Mouse (Mus musculus): ENCODE measurements around the gene Hsd17b11.

DNA sequence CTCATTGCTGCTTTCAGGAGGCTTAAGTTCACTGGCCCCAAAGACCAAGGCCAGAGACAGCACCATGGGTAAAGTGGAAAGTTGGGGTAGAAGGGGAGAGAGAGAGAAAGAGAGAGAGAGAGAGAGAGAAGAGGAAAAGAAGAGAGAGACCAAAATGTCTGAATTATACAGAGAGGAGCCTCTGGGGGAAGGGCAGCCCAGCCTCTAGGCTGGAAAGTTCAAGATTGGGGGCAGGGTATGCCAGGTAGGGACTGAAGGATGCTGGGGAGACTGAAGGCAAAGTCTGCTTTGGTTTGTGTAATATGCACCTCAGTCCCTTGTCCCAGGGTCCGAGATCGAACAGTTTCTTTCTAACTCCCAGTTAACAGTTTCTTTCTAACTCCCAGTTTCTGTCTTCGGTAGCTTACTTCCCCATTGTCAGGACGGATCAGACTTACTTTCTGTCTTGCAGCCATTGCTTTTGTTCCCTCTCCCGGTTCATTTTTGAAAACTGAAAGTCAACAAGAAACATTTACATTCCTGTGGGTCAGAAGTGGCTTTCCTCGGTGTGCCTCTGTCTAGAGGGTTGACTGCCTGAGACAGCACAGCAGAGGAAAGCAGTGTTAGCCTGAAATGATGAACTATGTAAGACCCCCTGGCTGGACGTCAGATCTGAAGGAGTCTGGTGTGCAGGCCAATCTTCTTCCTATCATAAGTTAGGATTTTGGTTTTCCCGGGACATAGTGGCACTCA is 1.7 kb upstream of the Hsd17b11 start:
- TF ChIP-seq CTCF (IDR thresholded peaks at IDR 0.05; ENCODE audit: low read depth), result no peak
- no peak for TF ChIP-seq EP300 (IDR thresholded peaks at IDR 0.05; ENCODE audit: low read depth)

Data from liver, postnatal 0 days (tissue).